Mouse (Mus musculus): ENCODE measurements around the gene Gtf2h1. TPM values are rescaled to one million over a fixed set of nuclear protein-coding genes. Genes with fewer than 3 reads are reported as not detected.

The Gtf2h1 gene
- polyA plus RNA-seq, 1 experiment from 2014 or later: 51.2 TPM

DNA sequence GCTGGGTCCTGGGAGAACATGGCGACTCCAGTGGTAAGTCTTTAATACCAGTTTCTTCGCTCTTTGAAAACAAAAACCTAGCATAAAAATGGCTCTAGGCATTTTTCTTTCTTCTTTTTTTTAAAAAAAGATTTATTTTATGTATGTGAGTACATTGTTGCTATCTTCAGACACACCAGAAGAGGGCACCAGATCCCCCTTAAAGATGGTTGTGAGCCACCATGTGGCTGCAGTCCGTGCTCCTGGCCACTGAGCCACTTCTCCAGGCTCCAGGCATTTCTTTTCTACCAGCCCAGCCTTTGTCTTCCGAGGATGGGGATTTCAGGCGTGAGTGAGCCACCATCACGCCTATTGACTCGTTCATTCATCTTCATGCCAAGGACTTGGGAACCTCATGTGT, 55.1 kb downstream of the Gtf2h1 start:
- 78% methylated on average over 7 of the region's 7 CpGs for WGBS
- Histone ChIP-seq H3K36me3 (ENCODE audit: control insufficient read depth, insufficient read depth, low read length) (peaks cover 87% of the 10 kb centered on the region), H3K9me3 (ENCODE audit: control insufficient read depth, low read length) (no peaks in the 10 kb centered on the region), H3K4me3 (ENCODE audit: low read depth, low read length) (no peak overlapping the region), H3K27ac (replicated peaks; ENCODE audit: low read depth, low read length) (no peak overlapping the region), H3K4me1 (ENCODE audit: control insufficient read depth, insufficient read depth, low read length) (no peaks in the 10 kb centered on the region), H3K9ac (ENCODE audit: low read depth, low read length) (no peak overlapping the region), H3K27me3 (replicated peaks; ENCODE audit: control insufficient read depth, insufficient read depth, low read length) (no peaks in the 10 kb centered on the region), H3K4me2 (ENCODE audit: low read depth, low read length) (no peak overlapping the region)
- DNase-seq (ENCODE audit: low spot score) (no peak), ATAC-seq (ENCODE audit: low read depth) (no peak)

DNA sequence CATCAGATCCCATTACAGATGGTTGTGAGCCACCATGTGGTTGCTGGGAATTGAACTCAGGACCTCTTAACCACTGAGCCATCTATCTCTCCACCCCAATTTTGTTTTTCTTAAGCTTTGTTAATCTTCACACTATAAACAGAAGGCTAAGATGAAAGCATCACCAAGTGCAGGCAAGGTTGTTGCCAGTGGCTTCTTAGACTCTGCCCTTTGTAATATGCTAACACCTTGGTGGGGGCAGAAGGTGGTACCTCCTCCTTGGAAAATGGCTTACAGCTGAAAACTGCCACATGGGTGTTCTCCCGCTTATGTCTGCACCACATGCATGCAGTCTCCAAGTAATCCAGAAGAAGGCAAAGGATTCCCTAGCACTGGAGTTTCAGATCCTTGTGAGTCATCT, 56.8 kb downstream of the Gtf2h1 start:
- H3K36me3 ChIP-seq (ENCODE audit: control insufficient read depth, insufficient read depth, low read length): peaks cover 86% of the 10 kb centered on the region
- no peak overlapping the region for H3K4me3 ChIP-seq (ENCODE audit: low read depth, low read length)
- ATAC-seq (ENCODE audit: low read depth) (no peak), DNase-seq (ENCODE audit: low spot score) (no peak)
- H3K4me2 ChIP-seq (ENCODE audit: low read depth, low read length): no peak overlapping the region
- WGBS: 96% methylated on average over 1 of the region's 1 CpGs
- H3K27ac ChIP-seq (replicated peaks; ENCODE audit: low read depth, low read length): no peak overlapping the region
- no peaks in the 10 kb centered on the region for H3K27me3 ChIP-seq (replicated peaks; ENCODE audit: control insufficient read depth, insufficient read depth, low read length)
- H3K9ac ChIP-seq (ENCODE audit: low read depth, low read length): no peak overlapping the region
- no peaks in the 10 kb centered on the region for H3K4me1 ChIP-seq (ENCODE audit: control insufficient read depth, insufficient read depth, low read length)
- H3K9me3 ChIP-seq (ENCODE audit: control insufficient read depth, low read length): no peaks in the 10 kb centered on the region

DNA sequence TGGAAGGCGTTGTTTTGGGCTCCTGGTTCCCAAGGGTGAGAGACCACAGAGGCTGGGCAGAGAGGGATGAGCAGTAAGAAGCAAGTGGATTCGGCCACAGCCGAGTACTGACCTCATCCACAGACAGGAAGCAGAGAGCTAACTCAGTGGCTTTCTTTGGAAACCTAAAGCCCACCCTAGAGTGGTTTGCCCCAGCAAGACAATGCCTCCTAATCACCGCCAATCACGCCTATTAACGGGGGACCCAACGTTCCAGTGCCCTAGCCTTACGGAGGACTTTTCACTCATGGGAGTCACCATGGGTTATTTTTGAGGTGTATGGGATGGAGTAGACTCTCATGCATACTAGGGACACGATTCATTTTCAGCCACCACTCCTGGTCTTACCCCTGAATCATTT, 57.5 kb downstream of the Gtf2h1 start:
- no peak overlapping the region for H3K4me2 ChIP-seq (ENCODE audit: low read depth, low read length)
- ATAC-seq (ENCODE audit: low read depth) (no peak), DNase-seq (ENCODE audit: low spot score) (no peak)
- H3K4me1 ChIP-seq (ENCODE audit: control insufficient read depth, insufficient read depth, low read length): no peaks in the 10 kb centered on the region
- H3K36me3 ChIP-seq (ENCODE audit: control insufficient read depth, insufficient read depth, low read length): peaks cover 80% of the 10 kb centered on the region
- no peaks in the 10 kb centered on the region for H3K27me3 ChIP-seq (replicated peaks; ENCODE audit: control insufficient read depth, insufficient read depth, low read length)
- H3K27ac ChIP-seq (replicated peaks; ENCODE audit: low read depth, low read length): no peak overlapping the region
- 91% methylated on average over 9 of the region's 9 CpGs for WGBS
- no peaks in the 10 kb centered on the region for H3K9me3 ChIP-seq (ENCODE audit: control insufficient read depth, low read length)
- H3K4me3 ChIP-seq (ENCODE audit: low read depth, low read length): no peak overlapping the region
- H3K9ac ChIP-seq (ENCODE audit: low read depth, low read length): no peak overlapping the region

DNA sequence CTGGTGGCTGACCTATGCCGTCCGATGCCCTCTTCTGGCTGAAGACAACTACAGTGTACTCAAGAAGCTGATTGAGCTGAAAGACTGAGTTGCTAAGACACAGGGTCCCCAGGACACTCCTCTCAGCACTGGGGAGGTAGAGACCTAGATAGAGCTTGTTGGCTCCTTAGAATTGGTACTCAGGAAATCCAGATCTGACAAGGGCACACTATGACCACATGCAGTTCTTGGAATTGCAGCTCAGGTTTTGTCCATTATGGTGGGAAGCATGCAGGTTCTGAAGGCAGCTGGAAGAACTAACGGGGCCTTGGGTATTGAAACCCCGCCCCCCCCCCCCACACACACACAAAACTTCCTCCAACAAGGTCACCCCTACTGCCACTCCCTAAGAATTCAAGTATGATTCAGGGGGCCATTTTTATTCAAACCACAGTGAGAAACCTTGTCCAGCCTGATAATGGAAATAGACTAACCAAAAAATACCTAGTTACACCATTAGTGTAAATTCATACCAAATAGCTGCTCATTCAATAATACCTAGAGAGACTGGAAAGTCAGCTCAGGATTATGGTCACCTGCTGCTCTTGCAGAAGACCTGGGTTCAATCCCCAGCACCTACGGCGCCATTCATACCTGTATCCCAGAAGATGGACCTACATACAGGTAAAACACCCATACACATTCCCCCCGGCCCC, 60.1 kb downstream of the Gtf2h1 start:
- WGBS: 68% methylated on average over 7 of the region's 7 CpGs
- no peaks in the 10 kb centered on the region for H3K4me1 ChIP-seq (ENCODE audit: control insufficient read depth, insufficient read depth, low read length)
- H3K27ac ChIP-seq (replicated peaks; ENCODE audit: low read depth, low read length): no peak overlapping the region
- H3K9me3 ChIP-seq (ENCODE audit: control insufficient read depth, low read length): no peaks in the 10 kb centered on the region
- DNase-seq (ENCODE audit: low spot score): no peak
- ATAC-seq (ENCODE audit: low read depth): no peak
- peaks cover 53% of the 10 kb centered on the region for H3K36me3 ChIP-seq (ENCODE audit: control insufficient read depth, insufficient read depth, low read length)
- no peak overlapping the region for H3K4me3 ChIP-seq (ENCODE audit: low read depth, low read length)
- H3K9ac ChIP-seq (ENCODE audit: low read depth, low read length): no peak overlapping the region
- no peak overlapping the region for H3K4me2 ChIP-seq (ENCODE audit: low read depth, low read length)
- no peaks in the 10 kb centered on the region for H3K27me3 ChIP-seq (replicated peaks; ENCODE audit: control insufficient read depth, insufficient read depth, low read length)

DNA sequence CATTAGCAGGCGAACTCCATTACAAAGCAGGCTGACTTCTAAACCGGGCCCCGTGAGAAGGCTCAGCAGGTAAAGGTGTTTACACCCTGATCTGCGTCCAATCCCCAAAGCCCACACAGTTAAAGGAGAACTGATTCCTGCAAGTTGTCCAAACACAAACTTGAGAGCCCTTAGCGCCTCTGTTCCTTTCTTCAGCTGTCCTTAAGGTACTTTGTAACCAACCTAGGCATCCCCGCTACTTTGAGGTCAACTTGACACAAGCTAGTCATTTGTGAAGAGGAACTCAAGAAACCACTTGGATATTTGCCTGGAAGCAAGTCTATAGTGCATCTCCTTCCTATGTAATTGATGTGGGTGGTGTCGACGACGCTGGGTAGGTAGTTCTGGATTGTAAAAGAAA, 61.5 kb downstream of the Gtf2h1 start:
- Histone ChIP-seq H3K4me1 (ENCODE audit: control insufficient read depth, insufficient read depth, low read length) (no peaks in the 10 kb centered on the region), H3K27me3 (replicated peaks; ENCODE audit: control insufficient read depth, insufficient read depth, low read length) (no peaks in the 10 kb centered on the region), H3K9ac (ENCODE audit: low read depth, low read length) (no peak overlapping the region), H3K27ac (replicated peaks; ENCODE audit: low read depth, low read length) (no peak overlapping the region), H3K4me2 (ENCODE audit: low read depth, low read length) (no peak overlapping the region), H3K9me3 (ENCODE audit: control insufficient read depth, low read length) (no peaks in the 10 kb centered on the region), H3K36me3 (ENCODE audit: control insufficient read depth, insufficient read depth, low read length) (peaks cover 39% of the 10 kb centered on the region), H3K4me3 (ENCODE audit: low read depth, low read length) (no peak overlapping the region)
- DNase-seq (ENCODE audit: low spot score) (no peak), ATAC-seq (ENCODE audit: low read depth) (no peak)
- 74% methylated on average over 9 of the region's 9 CpGs for WGBS

DNA sequence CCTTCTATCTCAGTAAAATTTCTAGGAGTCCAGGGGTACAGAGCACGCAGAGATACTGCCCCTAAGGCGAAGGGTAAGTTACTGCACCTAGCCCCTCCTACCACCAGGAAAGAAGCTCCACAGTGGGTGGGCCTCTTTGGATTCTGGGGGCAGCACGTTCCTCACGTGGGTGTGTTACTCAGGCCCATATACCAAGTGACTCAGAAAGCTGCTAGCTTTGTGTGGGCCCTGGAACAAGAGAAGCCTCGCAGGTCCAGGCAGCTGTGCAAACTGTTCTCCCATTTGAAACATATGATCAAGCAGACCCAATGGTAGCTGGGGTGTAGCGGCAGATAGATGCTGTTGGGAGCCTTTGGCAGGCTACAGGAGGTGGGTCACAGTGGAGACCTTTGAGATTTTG, 63.1 kb downstream of the Gtf2h1 start:
- no peak overlapping the region for H3K27ac ChIP-seq (replicated peaks; ENCODE audit: low read depth, low read length)

DNA sequence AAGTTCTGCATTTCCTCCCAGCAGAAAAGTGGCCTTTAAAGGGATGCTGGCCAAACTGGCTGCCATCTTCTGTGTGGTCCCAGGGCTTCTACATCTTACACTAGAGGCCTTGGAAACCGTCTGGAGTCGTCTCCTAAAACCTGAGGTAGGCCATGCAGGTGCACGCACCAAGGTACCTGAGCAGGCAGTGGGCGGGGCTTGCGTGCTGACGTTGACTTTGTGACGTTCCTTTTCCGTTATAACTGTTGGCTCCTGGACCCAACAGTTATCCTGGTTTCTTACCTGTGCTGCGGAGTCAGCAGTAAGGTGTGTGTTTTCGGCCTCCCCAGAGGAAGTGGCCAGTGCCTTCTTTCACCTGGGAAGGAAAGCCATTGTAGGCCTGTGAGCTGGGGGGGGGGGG, 65.1 kb downstream of the Gtf2h1 start, which contains the start of gene Ldhc:
Gene Ldhc (plus strand): TSS at position 208 of the 400 bp plus-strand sequence.
- Histone ChIP-seq H3K4me2 (ENCODE audit: low read depth, low read length) (no peak within 1 kb of the TSS), H3K4me1 (ENCODE audit: control insufficient read depth, insufficient read depth, low read length) (no peaks in the 10 kb centered on the region), H3K27me3 (replicated peaks; ENCODE audit: control insufficient read depth, insufficient read depth, low read length) (no peaks in the 10 kb centered on the region), H3K4me3 (ENCODE audit: low read depth, low read length) (no peak within 1 kb of the TSS), H3K9ac (ENCODE audit: low read depth, low read length) (no peak within 1 kb of the TSS), H3K36me3 (ENCODE audit: control insufficient read depth, insufficient read depth, low read length) (peaks cover 3% of the 10 kb centered on the region), H3K9me3 (ENCODE audit: control insufficient read depth, low read length) (no peaks in the 10 kb centered on the region), H3K27ac (replicated peaks; ENCODE audit: low read depth, low read length) (no peak within 1 kb of the TSS)
- DNase-seq (ENCODE audit: low spot score) (no peak), ATAC-seq (ENCODE audit: low read depth) (no peak)
- WGBS: 38% methylated on average over 9 of the region's 10 CpGs

More for the DNA sequence above, 63.1 kb downstream of the Gtf2h1 start:
- 55% methylated on average over 6 of the region's 6 CpGs for WGBS
- Histone ChIP-seq H3K4me3 (ENCODE audit: low read depth, low read length) (no peak overlapping the region), H3K27me3 (replicated peaks; ENCODE audit: control insufficient read depth, insufficient read depth, low read length) (no peaks in the 10 kb centered on the region), H3K4me1 (ENCODE audit: control insufficient read depth, insufficient read depth, low read length) (no peaks in the 10 kb centered on the region), H3K36me3 (ENCODE audit: control insufficient read depth, insufficient read depth, low read length) (peaks cover 23% of the 10 kb centered on the region), H3K9ac (ENCODE audit: low read depth, low read length) (no peak overlapping the region), H3K4me2 (ENCODE audit: low read depth, low read length) (no peak overlapping the region), H3K9me3 (ENCODE audit: control insufficient read depth, low read length) (no peaks in the 10 kb centered on the region)
- ATAC-seq (ENCODE audit: low read depth) (no peak), DNase-seq (ENCODE audit: low spot score) (no peak)

DNA sequence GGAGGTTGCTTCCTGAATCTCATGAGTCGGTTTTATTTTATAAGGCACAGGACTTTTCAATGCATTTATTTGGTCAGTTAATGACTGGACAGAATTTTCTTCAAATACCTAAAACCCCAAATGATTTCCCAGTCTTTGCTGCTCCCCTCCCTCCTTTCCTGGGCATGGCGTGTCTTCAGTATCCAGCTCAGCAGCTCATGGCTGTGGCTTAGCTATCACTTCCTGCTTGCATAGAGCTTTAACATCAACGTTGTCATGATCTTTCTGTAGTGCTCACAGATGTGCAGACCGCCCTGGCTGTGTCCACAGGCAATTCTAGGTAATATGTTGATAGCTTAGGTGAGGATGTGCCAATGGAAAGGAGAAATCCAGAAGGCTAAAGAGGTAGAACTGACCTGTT, 76.1 kb downstream of the Gtf2h1 start:
- Histone ChIP-seq H3K36me3 (ENCODE audit: control insufficient read depth, insufficient read depth, low read length) (no peaks in the 10 kb centered on the region), H3K27me3 (replicated peaks; ENCODE audit: control insufficient read depth, insufficient read depth, low read length) (no peaks in the 10 kb centered on the region), H3K4me2 (ENCODE audit: low read depth, low read length) (no peak overlapping the region), H3K4me1 (ENCODE audit: control insufficient read depth, insufficient read depth, low read length) (no peaks in the 10 kb centered on the region), H3K9ac (ENCODE audit: low read depth, low read length) (no peak overlapping the region), H3K9me3 (ENCODE audit: control insufficient read depth, low read length) (no peaks in the 10 kb centered on the region), H3K27ac (replicated peaks; ENCODE audit: low read depth, low read length) (no peak overlapping the region), H3K4me3 (ENCODE audit: low read depth, low read length) (no peak overlapping the region)
- WGBS: 60% methylated on average over 4 of the region's 4 CpGs
- ATAC-seq (ENCODE audit: low read depth): no peak
- DNase-seq (ENCODE audit: low spot score): no peak

All from embryonic facial prominence, embryonic 14.5 days (tissue).